Mouse (Mus musculus) hindlimb bud, embryonic 11.5 days (tissue): ENCODE data around the gene Soga1.

Experiments used
- DNase-seq: peaks from one replicate; pipeline ENCODE4 v3.0.0-alpha.2; 2012; ENCODE audit warnings: low read depth, low spot score; ENCODE audit errors: extremely low spot score

The Soga1 gene

DNA sequence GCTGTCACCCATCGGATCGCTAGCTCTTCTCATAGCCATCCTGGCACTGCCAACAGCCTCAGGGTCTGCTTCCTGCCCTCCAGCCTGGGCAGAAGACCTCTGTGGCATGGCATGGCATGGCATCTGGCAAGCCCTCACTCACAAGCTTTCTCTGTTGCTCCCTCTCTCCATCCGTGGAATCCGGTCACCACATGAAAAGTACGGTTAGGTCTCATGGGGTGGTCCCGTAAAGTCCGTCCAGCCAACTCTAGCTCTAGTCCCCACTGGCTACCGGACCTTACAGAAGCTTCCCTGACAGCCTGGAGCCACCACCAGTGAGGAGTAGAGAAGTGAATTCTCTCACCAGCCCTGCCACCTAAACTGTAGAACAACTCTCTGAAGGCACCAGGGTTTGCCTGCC, 2.3 kb upstream of the Soga1 start:
- DNase-seq: no peak

DNA sequence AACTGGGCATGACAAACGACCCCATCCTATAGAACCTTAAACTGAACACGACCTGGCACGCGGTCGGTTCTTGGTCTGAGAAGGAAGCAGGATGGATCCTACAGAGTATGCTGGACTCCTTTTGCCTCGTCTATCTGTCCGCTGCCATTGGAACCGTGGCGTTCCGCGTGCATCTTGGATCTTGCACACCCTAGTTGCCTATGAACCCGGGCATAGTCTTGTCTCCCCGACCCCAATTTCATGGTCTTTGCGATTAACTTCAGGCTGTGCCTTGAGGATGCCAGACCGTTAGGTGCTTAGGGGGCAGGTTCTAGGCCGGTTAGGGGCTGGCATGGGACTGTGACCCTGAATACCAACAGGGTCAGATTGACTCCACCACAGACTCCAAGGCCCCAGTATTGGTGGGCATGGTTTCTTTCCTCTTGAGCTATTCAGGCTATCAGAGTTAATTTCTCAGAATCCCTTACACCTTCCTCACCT, 687 bp upstream of the Soga1 start:
- no peak for DNase-seq

DNA sequence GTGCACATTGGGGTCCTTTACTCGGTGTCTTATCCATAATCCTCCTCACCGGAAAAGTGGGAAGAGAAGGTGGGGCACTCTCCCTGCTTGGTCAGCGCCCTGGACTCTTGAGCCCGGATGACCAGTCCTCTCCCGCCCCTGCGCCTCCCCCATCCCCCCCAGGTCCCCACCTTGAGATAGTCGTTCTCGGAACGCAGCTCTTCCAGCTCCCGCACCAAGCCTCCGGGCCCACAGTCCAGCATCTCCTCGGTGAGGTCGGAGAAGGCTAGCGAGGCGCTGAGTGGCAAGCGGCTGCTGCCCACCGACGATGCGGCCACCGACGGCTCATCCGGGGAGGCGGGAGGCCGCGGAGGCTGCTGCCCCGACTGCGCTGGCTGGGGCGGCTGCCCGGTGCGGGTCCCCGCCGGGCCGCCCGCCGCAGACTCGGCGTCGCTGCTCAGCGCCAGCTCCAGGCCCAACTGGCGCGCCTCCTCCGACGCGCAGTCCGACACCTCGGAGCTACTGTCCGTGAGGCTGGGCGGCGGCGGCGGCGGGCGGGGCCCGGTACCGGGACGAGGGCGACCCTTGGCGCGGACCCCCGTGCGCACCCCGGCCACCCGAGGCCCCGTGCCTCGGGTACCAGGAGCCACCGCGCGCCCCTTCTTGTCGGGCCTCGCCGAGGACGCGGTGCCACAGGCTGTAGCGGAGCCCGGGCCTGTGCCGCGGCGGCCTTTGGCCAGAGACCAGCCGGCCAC, 828 bp downstream of the Soga1 start:
- DNase-seq: no peak

DNA sequence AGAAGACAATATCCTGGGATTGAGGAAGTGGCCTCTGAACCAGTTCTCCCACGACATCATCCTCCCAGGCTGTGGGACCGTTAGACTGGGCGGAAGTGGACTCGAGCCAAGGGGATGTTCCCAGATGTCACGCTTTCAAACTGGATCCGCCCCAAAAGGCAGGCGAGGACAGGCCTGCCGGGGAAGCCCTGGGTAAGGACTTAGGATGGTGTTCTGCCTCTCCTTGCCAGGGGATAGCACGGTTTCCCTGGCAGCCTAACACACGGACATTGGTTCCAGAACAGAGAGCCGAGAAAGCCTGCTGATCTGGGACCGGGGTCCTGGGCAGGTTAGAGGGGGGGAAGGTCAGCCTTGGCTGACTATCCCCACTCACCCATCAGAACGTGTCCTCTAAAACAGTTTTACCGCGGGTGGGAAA, 1.4 kb downstream of the Soga1 start:
- DNase-seq: no peak

DNA sequence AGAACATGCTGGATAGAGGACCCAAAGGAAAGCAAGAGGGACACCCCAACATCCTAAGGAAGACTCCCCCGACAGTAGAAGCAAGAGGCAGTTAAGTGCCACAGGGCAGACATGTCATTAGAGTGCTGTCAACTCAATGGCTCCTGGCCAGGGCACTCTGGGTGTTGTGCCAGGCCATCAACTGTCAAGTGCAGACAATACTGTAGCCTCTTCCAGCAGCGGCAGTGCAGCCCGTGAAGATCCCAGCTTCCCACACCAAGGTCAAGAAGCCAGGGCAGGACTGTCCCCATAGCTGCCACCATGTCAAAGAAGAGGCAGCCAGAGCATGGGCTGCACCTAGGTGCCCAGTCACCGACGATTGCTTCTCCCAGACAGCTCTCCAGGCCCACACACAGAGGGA, 1.9 kb downstream of the Soga1 start:
- no peak for DNase-seq

DNA sequence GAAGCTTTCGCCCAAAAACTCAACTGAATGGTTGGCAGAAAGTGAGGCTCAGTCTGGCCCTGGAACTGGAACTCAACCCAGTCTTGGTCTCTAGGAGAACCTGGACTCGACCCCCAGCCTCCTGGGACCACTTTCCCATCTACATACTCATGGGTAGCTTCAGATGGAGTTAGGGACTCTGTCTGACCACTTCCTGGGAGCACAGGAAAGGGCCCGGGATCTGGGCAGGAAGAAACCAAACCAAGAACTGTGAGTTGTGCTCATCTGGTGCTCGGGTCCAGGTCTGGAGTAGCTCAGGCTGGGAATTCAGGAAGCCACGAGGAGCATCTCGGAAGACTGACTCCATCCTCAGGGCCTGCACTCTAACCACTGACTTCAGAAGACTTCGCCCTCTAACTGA, 2.5 kb downstream of the Soga1 start:
- DNase-seq: no peak

DNA sequence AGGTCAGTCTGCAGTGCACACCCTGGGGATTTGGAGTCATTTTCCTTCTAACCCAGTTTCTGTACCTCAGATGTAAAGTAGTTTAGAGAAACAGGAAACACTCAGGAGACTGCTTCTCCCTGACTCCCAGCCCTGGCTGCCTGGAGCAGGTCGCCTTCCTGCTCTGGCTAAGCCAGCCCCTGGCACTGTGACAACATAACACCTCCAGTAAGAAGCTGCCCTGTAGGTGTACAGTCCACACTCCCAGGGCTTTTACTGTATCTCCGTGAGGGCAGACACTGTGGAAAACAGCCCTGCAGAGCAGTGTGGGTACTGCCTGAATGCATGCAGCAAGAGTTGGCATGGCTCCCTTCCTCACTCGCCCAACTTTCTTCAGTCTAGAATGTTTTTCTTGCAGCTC, 3.4 kb downstream of the Soga1 start:
- DNase-seq: no peak

DNA sequence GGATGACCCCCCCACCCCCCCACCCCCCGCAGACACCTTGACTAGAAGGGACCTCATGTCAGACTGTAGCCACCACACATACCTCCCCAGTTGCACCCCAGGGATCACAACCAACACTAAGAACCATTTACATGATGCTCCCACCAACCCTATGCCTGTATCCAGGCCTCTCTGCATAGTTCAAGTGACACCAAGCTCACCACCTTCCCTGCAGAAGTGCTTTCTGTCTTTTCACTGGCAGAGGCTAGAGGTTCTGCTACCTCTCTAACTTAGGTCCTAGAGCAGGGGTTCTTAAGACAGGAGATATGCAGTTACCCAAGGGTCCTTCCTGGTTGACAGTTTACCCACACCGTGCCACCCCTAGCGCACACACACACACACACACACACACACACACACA, 3.8 kb downstream of the Soga1 start:
- DNase-seq: no peak

DNA sequence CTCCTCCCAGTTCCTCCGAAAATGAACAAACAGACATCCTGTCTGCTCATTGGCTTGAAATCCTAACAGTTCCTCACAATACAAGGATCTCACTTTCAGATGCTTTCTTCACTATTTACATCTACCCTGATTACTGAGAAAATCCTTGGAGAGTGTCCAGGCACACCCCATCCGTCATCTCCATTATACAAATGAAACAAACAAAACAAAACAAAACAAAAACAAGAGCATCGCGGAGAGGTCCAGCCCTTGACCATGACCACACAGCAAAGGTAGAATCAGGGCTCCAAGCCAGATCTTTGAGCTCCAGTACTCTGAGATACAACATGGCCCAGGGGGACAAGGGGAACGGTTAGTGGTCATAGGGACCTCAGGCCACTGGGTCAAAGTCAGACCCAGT, 4.3 kb downstream of the Soga1 start:
- DNase-seq: no peak

DNA sequence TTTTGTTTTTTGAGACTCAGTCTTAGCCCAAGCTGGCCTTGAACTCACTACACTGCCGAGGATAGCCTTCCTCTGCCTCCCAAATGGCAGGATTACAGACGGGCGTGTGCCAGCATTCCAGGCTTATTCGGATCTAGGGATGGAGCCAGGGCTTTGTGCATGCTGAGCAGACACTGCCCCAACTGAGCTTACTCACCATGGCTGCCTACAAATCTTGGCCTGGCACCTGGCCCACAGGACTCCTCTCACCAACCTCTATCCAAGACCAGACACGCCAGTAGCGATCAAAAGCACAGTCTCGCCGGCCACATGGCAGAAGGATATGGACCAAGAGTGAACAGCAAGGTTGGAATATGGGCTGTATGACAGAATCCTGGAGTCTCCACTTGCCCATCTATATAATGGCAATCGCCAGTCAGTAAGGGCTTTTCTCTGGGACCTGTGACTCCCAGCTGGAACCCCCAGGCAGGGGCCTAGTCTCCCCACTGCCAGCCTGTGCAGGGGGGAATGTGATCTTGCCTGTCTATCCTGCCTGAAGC, 4.8 kb downstream of the Soga1 start:
- no peak for DNase-seq

DNA sequence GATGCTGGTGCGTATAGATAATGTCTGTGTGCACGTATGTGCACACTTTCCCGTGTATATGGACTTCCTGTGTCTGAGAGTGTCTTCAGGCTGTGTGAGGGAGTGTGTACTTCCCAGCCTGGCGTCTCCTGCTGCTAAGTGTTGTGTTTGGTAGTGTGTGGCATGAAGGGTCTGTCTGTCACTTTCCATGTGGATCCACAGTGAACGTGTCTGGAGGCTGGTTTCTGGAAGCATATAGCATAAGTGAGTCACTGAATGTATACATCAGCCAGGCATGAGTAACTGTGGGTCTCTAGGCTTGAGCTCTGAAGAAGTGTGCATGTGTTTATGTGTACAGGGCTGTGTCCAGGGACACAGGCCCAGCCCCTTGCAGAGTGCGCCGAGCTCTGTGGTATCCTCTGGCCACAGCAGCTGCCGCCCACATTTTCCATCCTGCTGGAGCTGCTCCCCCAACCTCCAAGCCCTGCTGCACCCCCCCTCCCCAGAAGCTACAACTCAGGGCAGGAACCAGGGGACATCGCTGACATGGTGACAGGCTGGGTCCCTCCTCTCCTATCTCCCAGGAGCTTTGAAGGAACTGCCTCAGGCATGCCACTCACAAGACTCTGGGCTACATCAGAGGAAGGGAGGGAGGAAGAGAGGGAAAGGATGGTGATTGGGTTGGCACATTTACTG, 5.5 kb downstream of the Soga1 start:
- DNase-seq: no peak

DNA sequence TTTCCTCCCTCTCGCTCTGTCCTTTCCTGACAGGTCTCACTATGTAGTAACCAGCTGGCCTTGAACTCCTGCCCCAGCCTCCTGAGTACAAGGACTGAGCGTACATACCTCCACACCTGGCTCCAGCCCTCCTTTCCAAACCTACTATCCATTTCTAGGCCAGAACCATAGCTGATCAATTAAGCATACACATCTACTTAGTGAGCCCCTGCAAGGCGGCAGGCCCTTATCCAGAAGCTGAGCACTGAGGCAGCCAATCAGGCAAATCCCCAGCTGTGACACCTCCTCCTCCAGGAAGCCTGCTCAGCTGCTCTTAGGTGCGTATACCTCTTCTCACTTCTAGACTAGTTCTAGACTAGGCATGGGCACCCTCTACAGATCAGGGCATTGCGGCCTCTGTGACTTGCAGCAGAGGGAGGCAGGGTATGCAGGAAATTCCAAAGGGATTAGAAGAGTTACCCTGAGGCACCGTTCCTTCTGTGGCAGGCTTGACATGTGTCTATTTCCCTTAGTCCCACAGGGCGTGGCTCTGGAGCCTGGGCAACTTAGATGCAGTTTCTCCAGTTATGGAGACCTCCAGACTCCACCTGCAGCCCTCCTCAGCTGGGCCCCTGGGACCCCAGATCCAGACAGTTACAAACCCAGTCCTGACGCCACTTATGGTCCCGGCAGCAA, 6.6 kb downstream of the Soga1 start:
- DNase-seq: no peak

DNA sequence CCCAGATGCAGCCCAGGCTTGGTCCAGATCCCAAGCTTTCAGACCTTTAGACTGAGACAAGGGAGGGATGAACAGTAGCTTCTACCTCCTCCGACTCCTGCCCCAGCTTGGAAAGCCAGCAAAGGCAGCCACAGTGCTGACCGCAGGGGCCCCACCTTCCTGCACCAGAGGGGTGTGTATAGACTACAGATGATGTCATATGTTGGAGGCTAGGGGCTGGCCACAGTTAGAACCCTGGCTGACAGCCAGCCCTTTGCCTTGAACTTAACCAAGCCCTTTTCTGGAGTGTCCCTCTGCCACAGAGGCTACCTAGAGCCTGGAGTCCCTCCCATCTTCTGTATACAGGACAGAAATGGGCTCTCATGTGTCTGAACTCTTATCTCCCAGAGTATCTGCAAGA, 7.5 kb downstream of the Soga1 start:
- no peak for DNase-seq

DNA sequence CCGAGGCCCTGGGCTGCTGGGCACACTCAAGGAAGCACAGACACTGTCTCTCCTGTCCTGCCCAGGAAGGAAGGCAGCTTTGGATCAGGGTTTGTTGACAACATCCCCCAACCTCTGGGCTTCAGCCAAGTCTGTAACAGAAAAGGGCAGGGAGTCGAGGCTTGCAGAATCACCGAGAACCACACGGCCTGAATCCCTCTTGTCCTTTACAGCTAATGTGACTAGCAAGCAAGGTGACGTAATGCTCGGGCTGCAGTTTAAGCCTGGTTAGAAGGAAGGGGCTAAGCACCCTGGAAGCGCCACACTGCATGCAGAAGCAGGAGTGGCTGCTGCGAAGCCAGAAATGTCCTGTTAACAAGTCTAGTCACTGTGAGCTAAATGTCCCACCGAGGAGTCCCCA, 8.7 kb downstream of the Soga1 start:
- no peak for DNase-seq

DNA sequence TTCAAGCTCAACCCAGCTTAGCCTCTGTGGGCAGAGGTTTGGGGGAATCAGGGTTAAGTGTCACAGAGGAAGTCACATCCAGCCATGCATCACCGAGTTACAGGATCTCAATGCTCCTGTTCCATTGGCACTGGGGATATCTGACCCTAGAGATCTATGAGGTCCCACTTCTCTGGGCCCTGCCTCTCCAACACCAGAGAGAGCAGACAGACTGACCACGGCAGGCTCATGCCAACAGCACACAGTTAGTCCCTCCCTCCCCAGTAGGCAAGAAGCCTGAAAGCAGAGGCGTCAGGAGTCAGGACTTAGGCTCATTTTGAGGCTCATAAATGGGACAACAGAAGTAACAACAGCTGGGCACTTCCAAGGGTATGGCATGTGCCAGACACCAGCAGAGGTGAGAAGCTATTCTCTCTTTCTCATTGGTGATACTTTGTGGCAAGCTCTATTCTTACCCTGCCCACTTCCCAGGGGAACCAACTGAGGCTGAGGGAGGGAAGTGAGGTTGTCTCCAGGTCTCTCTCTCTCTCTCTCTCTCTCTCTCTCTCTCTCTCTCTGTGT, 9.2 kb downstream of the Soga1 start:
- DNase-seq: no peak

DNA sequence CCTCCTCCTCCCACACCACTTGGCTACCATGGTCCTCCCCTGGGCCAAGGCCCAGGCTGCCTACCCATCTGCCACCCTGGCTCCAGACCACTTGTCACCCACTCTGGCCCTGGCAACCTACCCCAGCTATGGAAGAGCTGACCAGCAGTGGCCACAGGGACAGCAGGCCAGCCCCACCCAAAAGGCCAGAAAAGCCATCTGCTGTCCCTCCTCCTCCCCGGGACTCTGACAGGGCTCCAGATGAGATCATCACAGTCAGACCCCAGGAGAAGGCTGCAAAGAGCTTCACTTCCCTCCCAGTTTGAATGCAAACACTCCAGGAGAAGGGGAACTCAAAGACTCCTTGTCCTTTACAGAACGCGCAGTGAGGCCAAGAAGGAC, 9.7 kb downstream of the Soga1 start:
- no peak for DNase-seq

DNA sequence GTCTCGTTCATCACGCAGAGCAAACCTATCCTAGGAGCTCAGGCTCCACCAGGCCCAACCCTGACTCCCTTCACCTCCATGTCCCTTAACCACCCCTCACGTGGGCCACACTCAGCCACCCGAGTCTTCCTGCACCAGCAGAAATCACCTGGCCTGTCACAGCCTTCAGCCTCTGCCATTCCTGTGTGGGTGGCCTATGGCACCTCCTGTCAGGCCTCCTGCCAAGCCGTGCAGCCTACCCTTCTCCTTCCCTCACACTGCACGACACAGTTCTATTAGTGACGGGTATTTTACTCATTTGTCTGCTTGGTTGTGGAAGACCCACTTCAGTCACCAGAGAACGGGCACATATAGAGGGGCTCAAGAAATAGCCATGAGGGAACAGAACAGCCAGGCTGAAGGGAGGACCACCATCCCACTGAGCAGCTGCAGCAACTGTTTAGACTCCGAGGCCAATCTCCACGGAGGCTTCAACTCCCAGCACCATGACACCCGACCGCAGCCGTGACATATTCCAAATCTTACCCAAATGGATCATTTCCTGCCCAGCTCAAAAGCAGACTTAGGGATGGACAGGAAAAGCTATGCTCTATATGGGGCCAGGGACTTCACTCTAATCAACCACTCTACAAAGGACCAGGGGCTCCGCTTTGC, 10.2 kb downstream of the Soga1 start:
- DNase-seq: no peak

DNA sequence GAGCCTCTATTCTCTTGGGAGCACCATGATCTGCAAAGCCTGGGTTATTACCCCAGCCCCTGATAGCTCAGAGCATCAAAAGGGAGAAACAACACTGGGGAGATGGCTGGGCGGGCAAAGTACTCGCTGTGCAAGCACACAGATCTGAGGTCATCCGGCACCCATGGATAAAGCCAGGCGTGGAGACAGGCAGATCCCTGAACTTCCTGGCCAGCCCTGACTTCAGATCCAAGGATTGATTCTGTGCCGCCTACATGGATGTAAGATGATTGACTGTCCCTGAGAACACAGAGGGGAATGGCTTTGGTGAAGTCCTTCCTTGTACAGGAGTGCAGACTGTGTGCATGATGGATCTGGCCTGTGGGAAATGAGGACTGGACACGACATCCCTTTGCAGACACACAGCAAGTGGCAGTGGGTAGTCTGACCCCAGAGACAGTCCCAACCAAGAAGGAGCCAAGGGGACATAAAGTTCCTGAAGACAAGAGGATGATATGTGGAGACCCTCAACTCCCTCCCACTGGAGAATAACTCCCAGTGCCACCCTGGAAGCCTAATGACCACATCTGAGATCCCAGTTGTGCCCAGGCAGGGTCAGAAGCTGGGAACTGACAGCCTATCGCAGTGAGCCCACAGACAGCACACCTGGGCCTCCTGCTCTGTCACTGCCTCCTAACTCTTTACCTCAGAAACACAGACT, 12.2 kb downstream of the Soga1 start:
- no peak for DNase-seq

DNA sequence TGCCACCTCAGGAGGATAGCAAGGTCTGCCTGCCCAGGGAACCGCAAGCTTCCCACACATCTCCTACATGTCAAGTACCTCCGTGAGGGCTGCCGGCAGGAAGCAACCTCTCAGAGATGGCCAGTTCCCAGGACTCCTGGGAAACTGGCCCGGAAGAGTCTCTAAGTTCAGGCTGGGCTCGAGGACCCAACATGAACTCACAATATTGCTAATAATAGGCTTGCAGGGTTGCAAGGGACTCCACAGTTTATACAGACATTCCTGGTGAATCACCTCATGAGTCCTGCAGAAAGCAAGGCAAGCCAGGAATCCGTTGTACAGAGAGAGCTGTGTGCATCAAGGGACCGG, 13.2 kb downstream of the Soga1 start:
- no peak for DNase-seq

DNA sequence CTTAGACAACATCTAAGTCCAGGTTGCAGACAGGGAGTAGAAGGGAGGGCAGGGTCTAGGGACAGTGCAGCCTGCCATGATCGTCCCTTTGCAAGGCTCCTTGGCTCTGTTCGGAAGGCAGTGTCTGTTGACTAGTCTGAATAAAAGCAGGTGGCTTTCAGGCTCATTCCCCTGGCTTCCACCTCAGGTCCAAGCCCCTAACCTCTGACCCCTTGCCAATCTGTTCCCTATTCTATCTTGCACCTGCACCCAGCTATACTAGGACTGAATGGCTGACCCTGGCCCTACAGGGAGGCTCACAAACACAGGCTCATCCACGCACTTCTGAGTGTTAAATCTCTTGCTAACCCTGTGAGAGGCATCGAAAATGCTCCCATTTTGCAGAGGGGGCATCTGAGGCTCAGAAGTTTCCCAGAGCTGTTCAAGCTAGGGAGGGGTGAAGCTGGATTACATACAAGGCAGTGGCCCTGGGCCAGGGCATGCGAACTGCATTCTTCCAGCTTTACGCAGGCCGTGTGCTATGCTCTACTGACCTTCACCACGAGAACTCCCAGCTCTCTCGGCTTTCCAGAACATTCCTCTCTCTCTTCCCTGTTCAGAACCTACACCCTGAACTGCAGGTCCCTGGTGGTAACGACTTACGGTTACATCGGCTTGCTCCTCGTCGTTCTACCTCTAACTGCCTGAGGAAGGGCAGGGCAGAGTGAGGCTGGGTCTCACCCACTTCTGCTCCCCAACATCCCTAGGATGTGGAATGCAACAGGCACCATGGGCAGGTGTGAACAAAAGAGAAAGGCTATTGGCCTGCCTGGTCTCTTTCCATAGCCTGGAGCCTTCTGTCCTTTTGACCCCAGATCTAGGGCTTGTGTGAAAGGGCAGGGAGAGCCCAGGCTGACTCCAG, 13.8 kb downstream of the Soga1 start:
- no peak for DNase-seq
